Mouse (Mus musculus) testis, adult 2 months (tissue): ENCODE data around the gene Bach2. TPM values are rescaled to one million over a fixed set of nuclear protein-coding genes. Genes with fewer than 3 reads are reported as not detected.

Source experiments
- H3K27ac ChIP-seq: fragments of 200-500 bp; 2 replicates; pipeline ENCODE4 v1.5.1; 2012; ENCODE audit warnings: low read depth, low read length; ENCODE audit not compliant: control insufficient read depth, insufficient read depth
- H3K27me3 ChIP-seq: fragments of 200-500 bp; 2 replicates; pipeline ENCODE4 v1.6.1; 2012; ENCODE audit warnings: mild to moderate bottlenecking, low read length, moderate library complexity; ENCODE audit not compliant: control insufficient read depth, insufficient read depth
- H3K36me3 ChIP-seq: fragments of 200-500 bp; 2 replicates; pipeline ENCODE4 v1.6.1; 2012; ENCODE audit warnings: mild to moderate bottlenecking, low read length; ENCODE audit not compliant: control insufficient read depth, insufficient read depth
- H3K4me1 ChIP-seq: fragments of 200-500 bp; 2 replicates; pipeline ENCODE4 v1.6.1; 2012; ENCODE audit warnings: low read length; ENCODE audit not compliant: control insufficient read depth, insufficient read depth
- H3K4me3 ChIP-seq: fragments of 200-500 bp; 2 replicates; pipeline ENCODE4 v1.5.1; 2012; ENCODE audit warnings: low read depth, mild to moderate bottlenecking, low read length, moderate library complexity, mixed read lengths; ENCODE audit not compliant: control insufficient read depth
- CTCF ChIP-seq: fragments of 200-500 bp; IDR thresholded peaks from 2 replicates; pipeline ENCODE4 v1.5.1; 2012; ENCODE audit warnings: low read depth, mild to moderate bottlenecking, inconsistent platforms, low read length, moderate library complexity; ENCODE audit not compliant: control insufficient read depth, insufficient read depth, insufficient replicate concordance
- POLR2A ChIP-seq: fragments of 200-500 bp; IDR thresholded peaks from 2 replicates; pipeline ENCODE4 v1.6.1; 2012; ENCODE audit warnings: low read depth, mild to moderate bottlenecking, inconsistent platforms, low read length, moderate library complexity; ENCODE audit not compliant: control insufficient read depth
- polyA plus RNA-seq: library from polyadenylated mRNA; depleted of rRNA; stranded (reverse); fragments of >200 nt; gene quantifications from 2 replicates; pipeline ENCODE4 v1.2.3, GENCODE M21; 2012

Gene Bach2
- polyA plus RNA-seq, 1 experiment = 2.3 TPM

DNA sequence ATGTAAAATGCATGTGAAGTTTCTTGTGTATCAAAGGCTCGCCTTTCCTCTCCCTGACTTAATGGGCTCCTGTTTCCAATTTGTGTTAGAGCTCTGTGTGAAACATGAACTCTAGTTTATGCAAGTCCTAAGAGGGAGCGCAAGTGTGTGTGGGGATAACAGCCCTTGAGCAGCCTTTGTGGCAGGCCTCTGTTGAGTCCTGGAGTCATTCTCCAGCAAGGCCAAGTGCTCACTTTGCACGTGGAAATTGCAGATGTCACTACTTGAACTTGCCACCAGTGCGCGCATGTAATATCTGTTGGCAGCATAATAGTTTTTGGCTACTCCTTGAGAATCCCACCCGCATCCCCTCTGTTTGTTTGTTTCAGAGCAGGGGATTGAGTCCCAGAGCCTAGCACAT, 28.1 kb downstream of the Bach2 start:
- TF ChIP-seq POLR2A (no peak), CTCF (no peak)
- H3K4me1 ChIP-seq = no peaks in the 10 kb centered on the region
- H3K4me3 ChIP-seq = no peak overlapping the region
- no peaks in the 10 kb centered on the region for H3K27me3 ChIP-seq
- no peak overlapping the region for H3K27ac ChIP-seq
- no peaks in the 10 kb centered on the region for H3K36me3 ChIP-seq

DNA sequence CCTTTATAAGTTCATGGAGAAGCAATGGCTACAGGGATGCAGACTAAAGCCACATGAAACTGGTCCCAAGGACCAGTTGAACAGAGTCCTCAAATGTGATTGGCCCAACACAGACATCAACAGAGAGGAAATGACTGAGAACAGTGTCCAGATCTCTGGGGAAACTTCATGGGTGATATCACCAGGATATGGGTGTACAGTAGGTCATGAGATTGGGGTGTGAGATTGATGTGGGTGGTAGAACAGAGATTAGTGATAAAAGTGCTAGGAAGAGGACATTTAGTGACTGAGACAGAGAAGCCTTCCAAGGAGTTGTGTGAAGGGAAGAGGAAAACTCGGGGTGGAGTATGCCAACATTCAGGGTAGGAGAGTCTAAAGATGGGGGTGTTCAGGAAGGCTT, 29.4 kb downstream of the Bach2 start:
- Histone ChIP-seq H3K4me3 (no peak overlapping the region), H3K36me3 (no peaks in the 10 kb centered on the region), H3K27ac (no peak overlapping the region), H3K4me1 (no peaks in the 10 kb centered on the region), H3K27me3 (no peaks in the 10 kb centered on the region)
- TF ChIP-seq POLR2A = no peak
- no peak for TF ChIP-seq CTCF

DNA sequence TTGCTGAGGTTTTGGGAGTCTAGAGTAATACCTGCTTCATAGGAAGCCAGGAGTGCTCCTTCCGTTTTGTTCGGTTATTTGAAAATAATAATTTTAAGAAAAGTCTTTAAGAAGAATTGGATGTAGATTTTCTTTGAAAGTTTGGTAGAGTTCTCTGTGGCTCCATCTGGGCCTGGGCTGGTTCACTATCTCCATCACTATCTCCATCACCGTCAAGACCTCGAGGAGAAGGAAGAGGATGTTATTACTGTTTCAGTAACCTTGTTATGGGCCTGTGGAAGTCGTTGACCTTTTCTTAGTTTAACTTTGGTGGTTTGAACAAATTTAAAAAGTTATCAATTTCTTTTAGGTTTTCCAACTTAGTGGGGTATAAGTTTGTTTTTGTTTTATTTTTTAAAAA, 33.8 kb downstream of the Bach2 start:
- Histone ChIP-seq H3K4me1 (no peaks in the 10 kb centered on the region), H3K27ac (no peak overlapping the region), H3K27me3 (no peaks in the 10 kb centered on the region), H3K4me3 (no peak overlapping the region), H3K36me3 (no peaks in the 10 kb centered on the region)
- no peak for TF ChIP-seq POLR2A
- no peak for TF ChIP-seq CTCF

DNA sequence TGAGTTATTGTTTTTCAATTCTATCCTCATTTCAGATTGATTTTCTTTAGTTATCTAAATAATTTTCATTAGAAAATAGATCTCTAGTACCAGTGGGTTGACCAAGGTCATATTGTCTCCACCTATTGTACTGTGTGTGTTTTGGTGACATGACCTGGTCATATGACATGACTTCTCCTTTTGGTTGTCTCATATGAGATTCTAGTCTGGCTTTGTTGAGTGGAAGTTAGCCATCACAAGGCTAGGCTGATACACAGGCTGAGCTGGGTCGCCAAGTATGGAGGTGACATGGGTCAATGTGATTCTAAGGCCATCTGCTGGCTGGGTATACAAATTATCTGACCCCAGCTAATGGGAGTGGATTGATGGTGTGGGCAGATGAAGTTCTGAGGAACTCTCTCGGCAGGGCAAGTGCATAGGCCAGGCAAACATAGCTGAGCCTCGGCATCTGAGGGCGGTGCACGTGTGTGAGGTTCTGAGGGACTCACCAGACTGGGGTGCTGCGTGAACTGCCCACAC, 36.2 kb downstream of the Bach2 start:
- H3K27ac ChIP-seq = no peak overlapping the region
- H3K36me3 ChIP-seq = no peaks in the 10 kb centered on the region

DNA sequence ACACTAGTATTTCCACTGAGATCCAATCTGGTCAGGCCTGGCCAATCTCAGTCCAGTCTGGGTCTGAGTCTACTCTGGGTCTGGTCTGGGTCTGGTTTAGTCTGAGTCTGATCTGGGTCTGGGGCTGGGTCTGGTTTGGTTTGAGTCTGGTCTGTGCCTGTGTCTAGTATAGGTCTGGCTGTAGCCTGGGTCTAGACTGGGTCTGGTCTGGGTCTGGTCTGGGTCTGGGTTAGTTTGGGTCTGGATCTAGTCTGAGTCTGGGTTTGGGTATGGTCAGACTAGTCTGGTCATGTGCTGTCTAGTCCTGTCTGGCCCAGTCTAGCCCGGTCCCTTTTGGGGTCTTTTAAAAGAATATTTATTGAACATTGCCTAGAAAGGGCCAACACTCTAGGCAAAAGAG, 41.2 kb downstream of the Bach2 start:
- no peaks in the 10 kb centered on the region for H3K27me3 ChIP-seq
- no peak overlapping the region for H3K4me3 ChIP-seq
- H3K27ac ChIP-seq = no peak overlapping the region
- no peaks in the 10 kb centered on the region for H3K4me1 ChIP-seq
- H3K36me3 ChIP-seq = no peaks in the 10 kb centered on the region
- TF ChIP-seq POLR2A (no peak), CTCF (no peak)

More for the DNA sequence above, 36.2 kb downstream of the Bach2 start:
- Histone ChIP-seq H3K4me3 (no peak overlapping the region), H3K4me1 (no peaks in the 10 kb centered on the region), H3K27me3 (no peaks in the 10 kb centered on the region)
- TF ChIP-seq CTCF = no peak
- TF ChIP-seq POLR2A = no peak

DNA sequence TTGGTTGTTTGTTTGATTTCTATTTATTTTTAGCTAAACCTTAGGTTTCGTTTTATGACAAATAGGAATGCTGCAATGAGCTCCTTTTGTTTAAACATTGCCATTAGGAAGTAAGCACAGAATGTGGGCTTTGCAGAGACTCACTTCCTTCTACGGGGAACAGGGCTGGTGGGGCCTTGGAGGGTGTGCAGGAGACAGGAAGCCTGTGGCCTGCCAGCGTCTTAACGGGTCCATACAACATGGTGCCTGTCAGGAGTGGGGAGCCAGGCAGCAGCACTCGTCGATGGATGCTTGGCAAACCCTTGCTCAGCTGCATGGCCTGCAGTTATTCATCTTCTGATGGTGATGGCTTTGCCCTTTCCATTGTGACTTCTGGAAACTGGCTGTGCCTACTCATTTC, 41.8 kb downstream of the Bach2 start:
- no peaks in the 10 kb centered on the region for H3K36me3 ChIP-seq
- no peak overlapping the region for H3K4me3 ChIP-seq
- TF ChIP-seq POLR2A (no peak), CTCF (no peak)
- H3K4me1 ChIP-seq = no peaks in the 10 kb centered on the region
- no peaks in the 10 kb centered on the region for H3K27me3 ChIP-seq
- no peak overlapping the region for H3K27ac ChIP-seq

DNA sequence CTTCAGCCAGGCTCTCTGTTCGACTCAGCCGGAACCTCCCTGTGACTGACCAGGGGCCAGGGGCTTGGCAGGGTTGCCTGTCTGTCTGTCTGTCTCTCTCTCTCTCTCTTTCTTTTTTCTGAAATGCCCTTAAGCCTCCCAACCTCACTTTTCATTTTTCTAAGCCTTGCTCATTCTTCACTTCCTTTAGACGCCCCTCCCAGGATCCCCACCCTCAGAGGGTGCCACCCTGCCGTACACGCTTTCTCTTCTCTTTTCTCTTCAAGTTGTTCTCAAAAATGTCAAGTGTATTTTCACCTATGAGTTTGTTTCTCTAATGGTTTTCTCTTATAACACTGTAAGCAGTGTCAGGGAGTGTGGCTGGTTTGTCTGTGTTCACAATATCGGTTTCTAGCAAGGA, 42.7 kb downstream of the Bach2 start:
- H3K36me3 ChIP-seq = no peaks in the 10 kb centered on the region
- no peak overlapping the region for H3K4me3 ChIP-seq
- H3K27ac ChIP-seq = no peak overlapping the region
- no peaks in the 10 kb centered on the region for H3K27me3 ChIP-seq
- H3K4me1 ChIP-seq = no peaks in the 10 kb centered on the region
- TF ChIP-seq CTCF = no peak
- TF ChIP-seq POLR2A = no peak

DNA sequence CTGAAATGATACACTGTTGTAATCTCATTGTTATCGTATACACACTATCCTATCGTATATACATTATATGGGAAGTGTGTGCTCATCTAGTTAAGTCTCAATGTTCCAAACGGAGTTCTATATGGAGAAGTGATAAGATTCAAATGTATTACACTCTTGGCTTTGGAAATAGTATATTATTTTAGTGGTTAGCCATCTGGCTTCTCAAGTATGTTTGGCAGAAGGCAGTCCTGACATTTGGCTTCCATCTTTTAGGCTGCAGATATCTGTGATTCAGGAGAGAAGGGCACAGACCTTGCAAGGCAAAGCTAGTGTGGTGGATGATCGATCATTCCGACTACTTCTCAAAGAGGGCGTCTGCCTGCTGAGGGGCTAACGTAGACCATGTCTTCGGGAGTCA, 47.8 kb downstream of the Bach2 start:
- H3K4me1 ChIP-seq = no peaks in the 10 kb centered on the region
- TF ChIP-seq POLR2A (no peak), CTCF (no peak)
- H3K27ac ChIP-seq = no peak overlapping the region
- no peaks in the 10 kb centered on the region for H3K36me3 ChIP-seq
- no peaks in the 10 kb centered on the region for H3K27me3 ChIP-seq
- no peak overlapping the region for H3K4me3 ChIP-seq
